Mouse (Mus musculus): ENCODE measurements around the gene Taf12.

GRCm38 (mm10) chr4:132301486-132301885 lies 27.3 kb downstream of the Taf12 start:
- TF ChIP-seq CTCF (IDR thresholded peaks at IDR 0.05; ENCODE audit: borderline replicate concordance, extremely low read depth, insufficient read depth, insufficient read length) (no peak), POLR2A (IDR thresholded peaks at IDR 0.05; ENCODE audit: borderline replicate concordance, extremely low read depth, insufficient read depth, insufficient read length, poor library complexity, severe bottlenecking) (no peak)

Measured in brain, embryonic 14.5 days (tissue).